Mouse (Mus musculus) cerebellum, postnatal 14 days (tissue): ENCODE measurements around the gene Rnf6.
"Not testable (repeated sequence)": the region's sequence is repeated elsewhere in the genome, so short reads cannot be mapped to it uniquely, and the experiment has no call there.

ENCODE experiments used
- DNase-seq, 2 experiments: peaks; one replicate each; pipeline ENCODE4 v3.0.0; 2021; ENCODE audit warnings: mixed read lengths in 2 of 2

The Rnf6 gene

DNA sequence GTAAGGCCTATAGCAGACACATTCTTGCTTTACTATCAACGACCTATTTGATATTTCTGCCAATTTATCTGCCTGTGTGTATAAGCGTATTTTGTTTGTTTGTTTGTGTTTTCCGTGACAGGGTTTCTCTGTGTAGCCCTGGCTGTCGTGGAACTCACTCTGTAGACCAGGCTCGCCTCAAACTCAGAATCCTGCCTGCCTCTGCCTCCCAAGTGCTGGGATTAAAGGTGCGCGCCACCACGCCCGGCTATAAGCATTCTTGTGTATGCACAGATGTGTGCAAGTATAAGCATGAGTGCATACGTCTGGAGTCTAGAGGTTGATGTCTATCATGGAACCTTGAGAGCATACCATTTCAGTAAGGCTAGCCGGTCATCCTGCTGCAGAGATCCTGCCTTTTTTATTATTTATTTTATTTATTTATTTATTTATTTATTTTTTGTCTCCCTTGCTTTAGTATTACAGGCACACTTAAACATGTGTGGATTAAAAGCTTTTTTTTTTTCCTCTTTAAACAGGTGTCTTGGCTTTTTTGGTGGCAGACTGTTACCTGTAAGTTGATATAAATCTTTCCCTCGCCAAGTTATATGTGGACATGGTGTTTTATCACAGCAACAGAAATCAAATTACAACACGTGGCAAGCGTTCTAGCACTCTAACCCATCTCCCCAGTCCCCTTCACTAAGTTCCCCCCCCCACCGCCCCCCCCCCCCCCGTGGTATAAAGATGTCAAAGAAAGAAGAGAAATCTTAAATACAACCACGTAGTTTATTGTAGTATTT, 8.7 kb upstream of the Rnf6 start:
- no peak for DNase-seq

DNA sequence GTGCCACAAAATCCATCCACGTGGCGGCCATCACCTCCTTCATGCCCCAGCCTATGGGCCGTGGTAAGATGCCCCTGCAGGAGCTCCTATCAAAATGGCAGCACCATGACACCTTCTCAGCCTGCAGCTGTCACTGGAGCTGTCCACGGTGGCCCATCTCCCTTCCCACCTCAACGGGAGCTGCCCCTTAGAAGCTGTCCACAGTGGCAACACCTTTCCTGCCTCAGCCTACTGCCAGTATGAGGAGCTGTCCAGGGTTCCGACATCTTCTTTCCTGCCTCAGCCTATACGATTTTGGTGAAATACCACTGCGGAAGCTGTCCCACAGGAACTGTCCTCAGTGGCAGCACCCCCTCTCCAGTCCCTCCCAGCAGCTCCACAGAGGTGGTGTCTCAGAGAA, 6.1 kb upstream of the Rnf6 start:
- no peak for DNase-seq

DNA sequence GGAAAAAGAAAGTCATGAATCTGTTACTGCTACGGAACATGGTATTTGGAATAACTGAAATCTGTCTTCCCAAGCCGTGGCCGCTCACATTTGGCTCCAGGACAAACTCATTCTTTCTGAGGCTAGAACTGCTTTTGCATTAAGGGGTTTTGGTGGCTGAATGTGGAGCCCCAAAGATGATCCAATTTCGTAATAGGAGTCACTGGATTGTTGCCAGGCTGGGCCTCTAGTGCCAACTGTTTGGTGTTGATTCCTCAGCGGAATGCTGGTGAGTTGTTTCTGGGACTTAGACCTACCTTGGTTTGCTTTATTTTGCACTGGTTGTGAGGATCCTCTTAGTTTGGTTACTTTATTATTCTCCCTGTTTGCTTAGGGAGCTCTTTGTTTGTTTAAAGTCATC, 2.4 kb upstream of the Rnf6 start:
- peak; percentile 45 to 51 for DNase-seq

GRCm38 (mm10) chr5:146221722-146222121, 367 bp upstream of the Rnf6 start:
- no peak for DNase-seq

GRCm38 (mm10) chr5:146220501-146220878, 865 bp downstream of the Rnf6 start:
- no peak for DNase-seq

GRCm38 (mm10) chr5:146205537-146205936, 15.8 kb downstream of the Rnf6 start:
- DNase-seq = no peak

DNA sequence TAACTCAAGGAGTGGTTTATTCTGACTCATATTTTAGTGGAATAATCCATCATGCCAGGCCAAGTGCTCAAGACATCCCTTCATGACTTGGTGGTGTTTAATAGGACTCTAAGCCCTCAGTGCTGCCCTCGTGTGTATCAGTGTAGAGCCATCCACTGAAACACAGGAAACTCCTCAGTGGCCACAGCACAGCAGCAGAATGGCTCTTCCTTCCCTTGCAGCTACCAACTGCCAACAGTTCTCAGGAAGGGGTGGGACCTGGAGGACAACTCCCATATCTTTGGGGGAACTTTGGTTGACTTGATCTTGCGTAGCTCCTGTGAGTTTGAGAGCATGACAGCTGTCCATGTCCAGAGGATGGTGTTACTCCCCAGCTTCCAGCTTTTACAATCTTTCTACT, 17.4 kb downstream of the Rnf6 start:
- no peak for DNase-seq

DNA sequence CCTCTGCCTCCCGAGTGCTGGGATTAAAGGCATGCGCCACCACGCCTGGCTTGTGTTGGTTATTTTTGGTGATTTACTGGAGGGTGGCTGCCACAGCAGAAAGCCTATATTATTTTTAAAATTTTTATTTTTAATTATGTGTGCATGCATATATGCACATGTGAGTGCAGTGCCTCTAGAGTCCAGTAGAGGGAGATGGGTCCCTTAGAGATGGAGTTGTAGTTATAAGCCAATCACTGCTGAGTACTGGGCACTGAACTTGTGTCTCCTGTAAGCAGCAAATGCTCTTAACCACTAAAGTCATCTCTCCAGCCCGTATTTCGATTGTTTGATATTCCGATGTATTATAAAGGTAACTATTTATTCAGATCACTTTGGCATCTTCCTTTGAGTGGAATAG, 20.8 kb downstream of the Rnf6 start:
- DNase-seq = no peak

DNA sequence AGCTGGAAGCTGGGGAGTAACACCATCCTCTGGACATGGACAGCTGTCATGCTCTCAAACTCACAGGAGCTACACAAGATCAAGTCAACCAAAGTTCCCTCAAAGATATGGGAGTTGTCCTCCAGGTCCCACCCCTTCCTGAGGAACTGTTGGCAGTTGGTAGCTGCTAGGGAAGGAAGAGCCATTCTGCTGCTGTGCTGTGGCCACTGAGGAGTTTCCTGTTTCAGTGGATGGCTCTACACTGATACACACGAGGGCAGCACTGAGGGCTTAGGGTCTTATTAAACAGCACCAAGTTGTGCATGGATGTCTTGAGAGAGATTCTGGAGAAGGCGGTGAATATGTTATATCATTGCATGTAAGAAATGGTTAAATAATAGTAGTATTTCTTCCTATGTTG, 21.8 kb downstream of the Rnf6 start:
- no peak for DNase-seq

DNA sequence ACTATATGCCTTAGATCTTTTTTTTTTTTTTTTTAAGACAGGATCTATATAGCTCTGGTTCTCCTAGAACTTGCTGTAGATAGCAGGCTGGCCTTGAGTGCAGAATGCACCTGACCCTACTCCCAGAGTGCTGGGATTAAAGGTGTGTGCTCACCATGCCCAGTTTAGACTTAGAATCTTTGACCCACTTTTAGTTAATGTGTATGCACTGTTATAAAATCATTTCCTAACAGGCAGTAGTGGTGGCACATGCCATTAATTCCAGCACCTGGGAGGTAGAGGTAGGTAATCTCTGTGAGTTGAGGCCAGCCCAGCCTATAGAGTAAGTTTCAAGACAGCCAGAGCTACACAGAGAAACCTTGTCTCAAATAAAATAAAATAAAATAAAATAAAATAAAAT, 22.3 kb downstream of the Rnf6 start:
- no peak for DNase-seq

- DNase-seq = peak in 1 of 2 experiments; percentile 19
These were observed 28.0 kb downstream of the Rnf6 start for GRCm38 (mm10) chr5:146193360-146193759.

GRCm38 (mm10) chr5:146190501-146191269, 30.7 kb downstream of the Rnf6 start:
- DNase-seq = peak; percentile 76 to 86

DNA sequence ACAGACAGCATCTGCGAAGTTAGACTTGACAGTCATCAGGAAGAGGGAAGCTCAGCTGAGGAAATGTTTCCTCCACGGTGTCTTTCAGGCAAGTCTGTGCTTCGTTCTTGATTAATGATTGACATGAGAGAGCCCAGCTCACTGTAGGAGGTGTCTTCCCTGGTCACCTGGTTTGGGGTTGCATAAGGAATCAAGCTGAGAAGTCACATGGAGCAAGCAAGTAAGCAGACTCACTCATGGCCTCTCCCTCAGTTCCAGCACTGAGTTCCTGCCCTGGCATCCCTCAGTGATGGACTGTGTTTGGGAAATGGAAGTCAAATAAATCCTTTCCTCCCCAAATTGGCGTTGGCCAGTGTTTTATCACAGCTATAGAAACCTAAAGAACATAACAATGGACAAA, 31.3 kb downstream of the Rnf6 start:
- DNase-seq = no peak

DNA sequence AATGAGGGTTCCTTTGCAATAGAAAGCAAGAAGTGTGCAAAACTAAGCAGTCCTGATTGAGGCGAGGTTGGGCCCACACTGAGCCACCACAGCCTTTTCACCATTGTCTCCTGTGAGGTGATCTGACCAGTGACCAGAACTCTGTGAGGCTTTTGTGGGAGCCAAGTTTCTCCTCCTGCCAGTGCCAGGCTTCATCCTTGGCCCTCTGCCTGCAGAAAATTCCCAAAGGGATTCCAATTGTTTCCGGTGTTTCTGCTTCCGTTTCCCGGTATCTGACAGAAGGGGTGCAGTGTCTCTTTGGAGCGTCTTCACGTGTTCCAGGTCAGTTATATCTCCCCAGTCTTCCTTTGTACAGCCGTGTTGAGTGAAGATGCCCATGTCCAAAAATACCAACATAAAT, 32.6 kb downstream of the Rnf6 start:
- DNase-seq = peak; percentile 63 to 73

DNA sequence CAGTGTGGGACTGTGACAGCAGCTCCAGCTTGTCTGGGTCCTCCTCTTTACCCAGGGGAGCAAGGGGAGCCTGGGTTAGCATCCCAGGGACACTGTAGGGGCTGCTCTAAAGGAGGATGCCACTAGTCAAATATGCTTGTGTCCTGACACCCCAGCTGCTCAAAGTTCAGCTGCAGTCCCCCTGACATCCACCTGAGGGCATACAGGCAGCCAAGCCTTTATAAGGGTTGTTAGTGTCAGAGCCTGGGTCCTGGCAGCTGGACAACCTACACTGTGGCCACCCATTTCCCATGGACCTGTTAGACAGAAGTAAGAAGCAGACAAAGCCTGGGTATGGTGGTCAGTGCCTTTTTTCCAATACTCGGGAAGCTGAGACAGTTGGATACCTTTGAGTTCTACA, 33.2 kb downstream of the Rnf6 start:
- peak in 1 of 2 experiments; percentile 40 for DNase-seq

DNA sequence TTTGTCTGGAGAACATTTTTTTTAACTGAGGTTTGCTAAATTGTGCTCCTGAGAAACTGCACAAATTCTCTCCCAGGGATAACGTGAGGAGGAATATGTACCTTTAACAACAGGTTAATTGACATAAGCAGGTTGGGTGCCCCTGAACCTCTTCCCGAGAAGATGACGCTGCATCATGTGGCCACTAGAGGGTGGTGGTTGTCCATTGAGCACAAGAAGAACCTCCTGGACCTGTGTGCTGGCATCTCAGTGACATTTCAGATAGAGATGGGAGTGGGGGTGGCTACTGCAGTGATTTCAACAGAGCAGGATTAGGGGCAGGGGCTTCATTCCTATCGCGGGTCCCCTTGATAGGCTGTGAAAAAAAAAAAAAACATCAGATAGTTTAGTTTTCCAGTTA, 33.9 kb downstream of the Rnf6 start:
- DNase-seq = peak; percentile 85 to 87

DNA sequence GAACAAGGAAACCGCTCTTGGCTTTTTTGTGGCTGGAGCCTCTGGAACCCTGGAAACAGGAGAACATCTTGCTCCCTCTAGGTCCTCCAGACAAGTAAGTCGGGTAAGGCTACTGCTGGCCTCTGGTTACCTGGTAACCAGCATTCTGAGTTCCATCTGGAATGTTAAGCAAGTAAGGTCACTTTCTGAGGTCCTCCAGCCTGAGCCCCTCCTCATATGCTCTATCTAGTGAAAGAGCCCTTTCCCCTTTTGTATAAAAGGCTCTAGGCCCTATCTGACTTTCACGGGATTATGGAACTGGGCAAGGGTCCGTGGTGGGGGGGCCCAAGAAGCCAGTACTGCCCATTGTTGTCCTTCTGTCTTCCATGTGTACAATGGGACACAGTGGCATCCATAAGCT, 36.2 kb downstream of the Rnf6 start, which contains the start of gene 1700001J03Rik:
TSS of gene 1700001J03Rik (minus strand) at position 101 of the 400 bp plus-strand sequence.
- DNase-seq = not testable (repeated sequence)

- peak; percentile 65 to 77 for DNase-seq
These were observed 48.6 kb downstream of the Rnf6 start for GRCm38 (mm10) chr5:146172744-146173143.

DNA sequence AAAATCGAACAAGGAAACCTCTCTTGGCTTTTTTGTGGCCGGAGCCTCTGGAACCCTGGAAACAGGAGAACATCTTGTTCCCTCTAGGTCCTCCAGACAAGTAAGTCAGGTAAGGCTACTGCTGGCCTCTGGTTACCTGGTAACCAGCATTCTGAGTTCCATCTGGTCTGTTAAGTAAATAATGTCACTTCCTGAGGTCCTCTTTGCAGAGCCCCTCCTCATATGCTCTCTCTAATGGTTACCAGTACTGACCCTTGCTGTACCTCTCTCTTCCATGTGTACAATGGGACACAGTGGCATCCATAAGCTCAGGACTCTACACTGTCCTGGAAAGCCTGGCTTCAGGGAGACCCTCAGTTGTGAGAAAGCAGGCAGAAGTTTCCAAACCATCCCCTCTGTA, 50.7 kb downstream of the Rnf6 start, which contains the start of gene Gm6309:
TSS of gene Gm6309 (minus strand) at position 101 of the 400 bp plus-strand sequence.
- DNase-seq = not testable (repeated sequence)

- DNase-seq = not testable (repeated sequence)
These were observed 60.9 kb downstream of the Rnf6 start, which contains the start of gene Gm5565 for GRCm38 (mm10) chr5:146160439-146160838. Gm5565 (minus strand) TSS chr5:146160539.
